8 mouse cellular contexts compared by ENCODE assay signal in the genomic region with DNA sequence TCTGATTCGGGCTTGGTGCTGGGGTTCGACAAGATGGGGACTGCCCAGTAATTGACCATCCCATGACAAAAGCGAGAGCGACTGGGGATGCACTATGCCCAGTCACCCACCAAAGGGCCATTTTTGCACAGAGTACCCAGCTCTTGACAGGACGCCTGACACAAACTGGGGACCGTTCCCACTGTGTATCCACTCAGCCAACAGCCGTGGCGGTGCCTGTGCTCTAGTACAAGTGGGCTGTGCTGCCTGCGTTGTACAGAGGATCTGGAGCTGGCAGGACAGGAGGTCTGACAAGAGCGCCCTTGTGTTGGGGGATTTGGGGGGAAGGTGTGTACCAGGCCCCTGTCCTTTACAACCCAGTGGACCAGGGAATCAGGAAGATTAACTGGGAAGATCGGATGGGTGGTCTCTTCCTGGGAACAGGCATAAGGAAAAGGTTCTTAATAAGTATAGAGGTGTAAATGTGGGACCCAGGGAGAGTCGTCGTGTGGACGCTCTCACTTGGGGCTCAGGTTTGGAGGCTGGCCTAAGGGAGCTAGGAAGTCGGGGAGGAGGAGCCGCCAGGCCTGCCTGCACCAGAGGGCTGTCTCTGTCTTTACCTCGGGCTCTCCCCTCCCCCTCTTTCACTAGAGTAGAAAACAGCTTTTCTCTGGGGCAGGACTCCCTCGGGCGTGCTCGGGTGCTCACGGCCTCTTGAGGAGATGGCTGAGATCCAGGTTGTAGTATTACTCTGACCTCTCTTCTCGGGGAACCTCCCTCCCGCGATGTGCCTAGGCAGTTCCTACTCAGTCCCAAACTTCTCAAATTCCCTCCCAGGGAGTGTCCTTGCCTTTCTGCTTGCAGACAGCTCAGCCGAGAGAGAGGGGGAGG. TPM values are rescaled to one million over a fixed set of nuclear protein-coding genes. Genes with fewer than 3 reads are reported as not detected.
DNase-seq lines count a peak whose midpoint lies in the region; ATAC-seq and TF ChIP-seq lines count a peak whose summit lies in the region.

No protein-coding gene starts in this region.

- 2% methylated on average over 25 of the region's 25 CpGs for WGBS in heart, embryonic 10.5 days
- 5% methylated on average over 25 of the region's 25 CpGs for WGBS in liver, embryonic 13.5 days (ENCODE audit: insufficient replicate concordance)

- peak overlapping the region; percentile 97 for H3K27ac ChIP-seq in heart, embryonic 10.5 days
- peak overlapping the region; percentile 70 for H3K27ac ChIP-seq in liver, embryonic 13.5 days

- peak overlapping the region; percentile 72 for H3K4me3 ChIP-seq in heart, embryonic 10.5 days
- peak overlapping the region; percentile 63 for H3K4me3 ChIP-seq in liver, embryonic 13.5 days (replicated peaks)
- peak overlapping the region; percentile 20 for H3K4me3 ChIP-seq in myocyte

- H3K4me1 ChIP-seq in heart, embryonic 10.5 days = peaks cover 91% of the 10 kb centered on the region
- H3K4me1 ChIP-seq in liver, embryonic 13.5 days (replicated peaks) = peaks cover 37% of the 10 kb centered on the region

- H3K27me3 ChIP-seq in heart, embryonic 10.5 days (ENCODE audit: insufficient read depth, poor library complexity, severe bottlenecking) = no peaks in the 10 kb centered on the region
- peaks cover 20% of the 10 kb centered on the region for H3K27me3 ChIP-seq in liver, embryonic 13.5 days
- no peaks in the 10 kb centered on the region for H3K27me3 ChIP-seq in myocyte (ENCODE audit: control insufficient read depth, insufficient read depth, insufficient read length)

- no peak for TF ChIP-seq POLR2A in myocyte (IDR thresholded peaks at IDR 0.05; ENCODE audit: insufficient read length, low read depth)

- DNase-seq in A20 (ENCODE audit: low read depth, low spot score) (peak; percentile 92), WW6 (ENCODE audit: low read depth, low spot score) (peak; percentile 80)
- peak; percentile 81 for DNase-seq in embryo, embryonic 11 days
- no peak for DNase-seq in heart, embryonic 10.5 days (ENCODE audit: low spot score)
- DNase-seq in kidney, adult 8-10 months = peak; percentile 57 to 63
- no peak for DNase-seq in liver, embryonic 13.5 days
- DNase-seq in thymus, adult 18-20 months = peak; percentile 48 to 65

- peak overlapping the region; percentile 92 for H3K4me2 ChIP-seq in liver, embryonic 13.5 days
- peak overlapping the region; percentile 90 for H3K4me2 ChIP-seq in myocyte (ENCODE audit: low read depth)

- no peaks in the 10 kb centered on the region for H3K79me2 ChIP-seq in myocyte (ENCODE audit: control insufficient read depth, insufficient read depth)

- no peak overlapping the region for H3ac ChIP-seq in myocyte (ENCODE audit: control insufficient read depth, insufficient read length)

- no peaks in the 10 kb centered on the region for H3K9me3 ChIP-seq in heart, embryonic 10.5 days
- H3K9me3 ChIP-seq in liver, embryonic 13.5 days (replicated peaks) = no peaks in the 10 kb centered on the region

- H3K36me3 ChIP-seq in heart, embryonic 10.5 days = no peaks in the 10 kb centered on the region
- no peaks in the 10 kb centered on the region for H3K36me3 ChIP-seq in liver, embryonic 13.5 days
- no peaks in the 10 kb centered on the region for H3K36me3 ChIP-seq in myocyte (ENCODE audit: control insufficient read depth, insufficient read depth)

- ATAC-seq in liver, embryonic 13.5 days (ENCODE audit: low read depth) = peak; percentile 20

- peak overlapping the region; percentile 74 for H3K9ac ChIP-seq in liver, embryonic 13.5 days

TF ChIP-seq in myocyte, 11 proteins besides CTCF, POLR2A, EP300 and RAD21:
- no peak for TF ChIP-seq MYOD1 (IDR thresholded peaks at IDR 0.05; ENCODE audit: control insufficient read depth in 1 of 3, insufficient read length in 2 of 3, low read depth in 2 of 3)
TF ChIP-seq in myocyte: peak in this region for 0.

RNA-seq across cellular contexts. Expression of a gene that starts 6.3 kb away (rescaled TPM):
- 2.7 and 4.1 TPM in 2 replicates for polyA plus RNA-seq in heart, embryonic 10.5 days (2016; fragmentation: Nextera tagmentation; extraction: Ambion mirVana)
- polyA plus RNA-seq in liver, embryonic 13.5 days (2015; fragmentation: Nextera tagmentation; extraction: Ambion mirVana) = 0.74 TPM in 1 of 2 replicates, not detected in the other
- not detected for polyA plus RNA-seq in myocyte (2012; fragmentation: generic; extraction: Trizol)

RNA-seq across cellular contexts. Expression of a gene that starts 21.0 kb away (rescaled TPM):
- polyA plus RNA-seq in heart, embryonic 10.5 days (2016; fragmentation: Nextera tagmentation; extraction: Ambion mirVana) = 14.0 and 29.3 TPM in 2 replicates
- 1.5 and 2.0 TPM in 2 replicates for polyA plus RNA-seq in liver, embryonic 13.5 days (2015; fragmentation: Nextera tagmentation; extraction: Ambion mirVana)
- not detected for polyA plus RNA-seq in myocyte (2012; fragmentation: generic; extraction: Trizol)

Comparison
In these comparisons a context has a peak if more than half of its experiments do, and no peak if none do; other contexts are left out.
1. DNase-seq: peak in A20 (single experiment), WW6 (single experiment), embryo, embryonic 11 days (single experiment), kidney, adult 8-10 months (2 of 2) and thymus, adult 18-20 months (2 of 2); none in heart, embryonic 10.5 days (single experiment) and liver, embryonic 13.5 days (single experiment).
2. H3K4me3 ChIP-seq: peak in every context shown above with its lines; median percentile 72 in heart, embryonic 10.5 days; 63 in liver, embryonic 13.5 days; 20 in myocyte.